Comparison of ENCODE assay signal across 28 mouse cellular contexts in the genomic region with DNA sequence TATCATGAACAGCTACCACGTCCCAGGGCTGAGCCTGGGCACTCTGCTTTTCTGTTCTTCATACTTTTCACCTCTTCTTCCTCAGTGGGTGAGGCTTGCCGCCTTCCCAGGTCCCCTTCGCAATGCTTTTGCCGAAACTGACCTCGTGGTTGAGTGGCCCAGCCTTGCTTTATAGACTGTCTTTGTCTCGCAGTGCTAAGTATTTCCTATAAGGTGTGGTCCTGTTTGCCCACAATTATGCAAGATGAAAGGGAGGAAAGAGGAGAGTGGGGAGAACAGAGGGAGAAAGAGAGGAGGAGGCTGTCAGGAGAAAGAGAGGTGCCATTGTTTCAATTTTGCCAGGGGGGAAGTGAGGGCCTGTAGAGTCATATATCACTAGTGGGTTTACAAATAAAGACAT.
DNase-seq lines count a peak whose midpoint lies in the region; ATAC-seq and TF ChIP-seq lines count a peak whose summit lies in the region.
"Had no signal": no experiment of that assay in that cellular context is flagged by ENCODE, and none has a peak within 500 bp of the region (broad histone marks: within the 10 kb centered on the region; RNA-seq: fewer than 3 reads in every experiment).

No protein-coding gene starts in this region.

- H3K4me2 ChIP-seq in intestine, embryonic 14.5 days (ENCODE audit: low read length) = no peak overlapping the region
- H3K4me2 ChIP-seq in intestine, postnatal 0 days (replicated peaks; ENCODE audit: low read depth) = no peak overlapping the region
- no peak overlapping the region for H3K4me2 ChIP-seq in lung, embryonic 16.5 days (ENCODE audit: low read depth, low read length)
- no peak overlapping the region for H3K4me2 ChIP-seq in intestine, embryonic 16.5 days (ENCODE audit: low read depth, low read length)
- H3K4me2 ChIP-seq in stomach, postnatal 0 days (replicated peaks; ENCODE audit: low read depth) = no peak overlapping the region
- H3K4me2 ChIP-seq: embryonic facial prominence, embryonic 12.5 days; embryonic facial prominence, embryonic 15.5 days; forebrain, embryonic 12.5 days; forebrain, embryonic 15.5 days; heart, embryonic 13.5 days; hindbrain, embryonic 14.5 days had no signal

- no peaks in the 10 kb centered on the region for H3K9me3 ChIP-seq in intestine, embryonic 14.5 days (ENCODE audit: control insufficient read depth, low read length)
- no peaks in the 10 kb centered on the region for H3K9me3 ChIP-seq in intestine, postnatal 0 days (ENCODE audit: control insufficient read depth)
- H3K9me3 ChIP-seq in lung, embryonic 16.5 days (ENCODE audit: control insufficient read depth, low read length) = peaks cover 3% of the 10 kb centered on the region; the same call in 1 of the 2 replicates
- H3K9me3 ChIP-seq in intestine, embryonic 16.5 days (ENCODE audit: control insufficient read depth, low read length) = no peaks in the 10 kb centered on the region
- H3K9me3 ChIP-seq in stomach, postnatal 0 days (ENCODE audit: control insufficient read depth, low read length) = no peaks in the 10 kb centered on the region
- H3K9me3 ChIP-seq: embryonic facial prominence, embryonic 12.5 days; embryonic facial prominence, embryonic 15.5 days; forebrain, embryonic 12.5 days; forebrain, embryonic 15.5 days; heart, embryonic 10.5 days had no signal

- H3K36me3 ChIP-seq in intestine, embryonic 14.5 days (ENCODE audit: control insufficient read depth, insufficient read depth, low read length) = no peaks in the 10 kb centered on the region
- no peaks in the 10 kb centered on the region for H3K36me3 ChIP-seq in intestine, postnatal 0 days (ENCODE audit: control insufficient read depth, insufficient read depth)
- H3K36me3 ChIP-seq in lung, embryonic 16.5 days (ENCODE audit: control insufficient read depth, insufficient read depth, low read length) = no peaks in the 10 kb centered on the region
- H3K36me3 ChIP-seq in intestine, embryonic 16.5 days (ENCODE audit: control insufficient read depth, insufficient read depth, low read length) = no peaks in the 10 kb centered on the region
- no peaks in the 10 kb centered on the region for H3K36me3 ChIP-seq in stomach, postnatal 0 days (ENCODE audit: control insufficient read depth, insufficient read depth, low read length)
- H3K36me3 ChIP-seq: embryonic facial prominence, embryonic 12.5 days; embryonic facial prominence, embryonic 15.5 days; forebrain, embryonic 12.5 days; forebrain, embryonic 15.5 days; heart, embryonic 10.5 days; heart, embryonic 13.5 days had no signal

- H3K27ac ChIP-seq in intestine, embryonic 14.5 days (ENCODE audit: low read depth) = no peak overlapping the region
- no peak overlapping the region for H3K27ac ChIP-seq in intestine, postnatal 0 days (ENCODE audit: low read depth, low read length)
- H3K27ac ChIP-seq in lung, embryonic 16.5 days (ENCODE audit: low read length) = peak overlapping the region; percentile 54
- H3K27ac ChIP-seq in intestine, embryonic 16.5 days (ENCODE audit: low read length) = no peak overlapping the region
- H3K27ac ChIP-seq in stomach, postnatal 0 days (replicated peaks) = no peak overlapping the region; the same call in 1 of the 2 replicates
- H3K27ac ChIP-seq: embryonic facial prominence, embryonic 12.5 days; forebrain, embryonic 12.5 days; forebrain, embryonic 15.5 days; heart, adult 2 months; heart, embryonic 10.5 days; heart, embryonic 13.5 days; hindbrain, embryonic 14.5 days; hindbrain, postnatal 0 days had no signal

- H3K9ac ChIP-seq in intestine, embryonic 14.5 days (ENCODE audit: low read length) = no peak overlapping the region
- no peak overlapping the region for H3K9ac ChIP-seq in intestine, postnatal 0 days (ENCODE audit: low read depth, low read length)
- no peak overlapping the region for H3K9ac ChIP-seq in lung, embryonic 16.5 days (ENCODE audit: low read length)
- H3K9ac ChIP-seq in intestine, embryonic 16.5 days (ENCODE audit: low read depth, low read length) = no peak overlapping the region
- H3K9ac ChIP-seq in stomach, postnatal 0 days (ENCODE audit: low read length) = no peak overlapping the region
- H3K9ac ChIP-seq: embryonic facial prominence, embryonic 12.5 days; embryonic facial prominence, embryonic 15.5 days; forebrain, embryonic 12.5 days; forebrain, embryonic 15.5 days; heart, embryonic 13.5 days; hindbrain, embryonic 14.5 days had no signal

- 62% methylated on average over 6 of the region's 6 CpGs for WGBS in intestine, embryonic 14.5 days
- 26% methylated on average over 6 of the region's 6 CpGs for WGBS in intestine, postnatal 0 days
- WGBS in lung, embryonic 16.5 days = 32% methylated on average over 6 of the region's 6 CpGs
- 58% methylated on average over 6 of the region's 6 CpGs for WGBS in intestine, embryonic 16.5 days
- 47% methylated on average over 6 of the region's 6 CpGs for WGBS in stomach, postnatal 0 days

- peak; percentile 54 for DNase-seq in intestine, embryonic 14.5 days (ENCODE audit: low spot score)
- no peak for DNase-seq in lung, postnatal 10 days
- peak; percentile 27 for DNase-seq in stomach, postnatal 0 days (ENCODE audit: low spot score)
- DNase-seq in cerebellum, adult 9-10 months = no peak
- DNase-seq: adrenal gland, adult 2 months; adrenal gland, postnatal 14 days; cerebellum, adult 11 months; cerebellum, adult 2 months; cerebellum, postnatal 14 days; gastrocnemius, postnatal 10 days; gastrocnemius, postnatal 36 days; heart, adult 2 months; heart, postnatal 14 days; heart, postnatal 4 days had no signal

- ATAC-seq in intestine, embryonic 14.5 days (replicated peaks; ENCODE audit: low FRiP score, low TSS enrichment, low read depth) = no peak
- no peak for ATAC-seq in intestine, postnatal 0 days
- peak; percentile 74 for ATAC-seq in lung, embryonic 16.5 days (ENCODE audit: low read depth)
- ATAC-seq in intestine, embryonic 16.5 days = peak; percentile 43; the same call in 1 of the 2 replicates
- ATAC-seq in stomach, postnatal 0 days (ENCODE audit: low FRiP score, low TSS enrichment) = peak; percentile 66
- no peak for ATAC-seq in monocyte, adult 5-6 weeks (replicated peaks; ENCODE audit: insufficient number of reproducible peaks, low FRiP score, low TSS enrichment, poor library complexity, severe bottlenecking)
- ATAC-seq: CD4-positive, CD25-positive, alpha-beta regulatory T cell, adult 4 months; forebrain, embryonic 15.5 days; hindbrain, postnatal 0 days had no signal

- H3K4me1 ChIP-seq in intestine, embryonic 14.5 days (replicated peaks; ENCODE audit: control insufficient read depth, insufficient read depth, low read length) = no peaks in the 10 kb centered on the region
- H3K4me1 ChIP-seq in intestine, postnatal 0 days (replicated peaks; ENCODE audit: control insufficient read depth, insufficient read depth, low read length) = 0 out of 2 replicates have a peak, but pooled peaks cover 3% of the 10 kb centered on the region
- peaks cover 7% of the 10 kb centered on the region for H3K4me1 ChIP-seq in lung, embryonic 16.5 days (replicated peaks; ENCODE audit: control insufficient read depth, insufficient read depth, low read length)
- peaks cover 20% of the 10 kb centered on the region for H3K4me1 ChIP-seq in intestine, embryonic 16.5 days (ENCODE audit: control insufficient read depth, insufficient read depth, low read length)
- no peaks in the 10 kb centered on the region for H3K4me1 ChIP-seq in stomach, postnatal 0 days (replicated peaks; ENCODE audit: control insufficient read depth, insufficient read depth)
- H3K4me1 ChIP-seq: embryonic facial prominence, embryonic 12.5 days; forebrain, embryonic 15.5 days; heart, embryonic 10.5 days; heart, embryonic 13.5 days had no signal

- H3K27me3 ChIP-seq in intestine, embryonic 14.5 days (replicated peaks; ENCODE audit: control insufficient read depth, insufficient read depth, low read length) = no peaks in the 10 kb centered on the region
- no peaks in the 10 kb centered on the region for H3K27me3 ChIP-seq in intestine, postnatal 0 days (replicated peaks; ENCODE audit: control insufficient read depth, insufficient read depth, low read length)
- H3K27me3 ChIP-seq in lung, embryonic 16.5 days (ENCODE audit: control insufficient read depth, insufficient read depth, low read depth, low read length) = no peaks in the 10 kb centered on the region
- H3K27me3 ChIP-seq in intestine, embryonic 16.5 days (replicated peaks; ENCODE audit: control insufficient read depth, insufficient read depth, low read length) = no peaks in the 10 kb centered on the region
- no peaks in the 10 kb centered on the region for H3K27me3 ChIP-seq in stomach, postnatal 0 days (ENCODE audit: control insufficient read depth, insufficient read depth, low read length)
- H3K27me3 ChIP-seq: embryonic facial prominence, embryonic 12.5 days; embryonic facial prominence, embryonic 15.5 days; forebrain, embryonic 15.5 days had no signal

- TF ChIP-seq CTCF in intestine, postnatal 0 days (IDR thresholded peaks at IDR 0.05; ENCODE audit: low read depth) = no peak
- TF ChIP-seq CTCF in stomach, postnatal 0 days (IDR thresholded peaks at IDR 0.05; ENCODE audit: low read depth) = no peak

- no peak overlapping the region for H3K4me3 ChIP-seq in intestine, embryonic 14.5 days (ENCODE audit: low read depth, low read length)
- no peak overlapping the region for H3K4me3 ChIP-seq in intestine, postnatal 0 days (ENCODE audit: low read depth, low read length)
- no peak overlapping the region for H3K4me3 ChIP-seq in lung, embryonic 16.5 days (ENCODE audit: low read length)
- no peak overlapping the region for H3K4me3 ChIP-seq in intestine, embryonic 16.5 days (ENCODE audit: low read length)
- H3K4me3 ChIP-seq in stomach, postnatal 0 days (ENCODE audit: low read depth, low read length) = no peak overlapping the region
- H3K4me3 ChIP-seq: embryonic facial prominence, embryonic 12.5 days; embryonic facial prominence, embryonic 15.5 days; erythroblast, embryonic 14.5 days; forebrain, embryonic 12.5 days; forebrain, embryonic 15.5 days; heart, adult 2 months; heart, embryonic 10.5 days; heart, embryonic 13.5 days had no signal

- no peak for TF ChIP-seq EP300 in stomach, postnatal 0 days (optimal IDR thresholded peaks at IDR 0.05)

Comparison
In these comparisons a context has a peak if more than half of its experiments do, and no peak if none do; other contexts are left out.
1. ATAC-seq: peak in lung, embryonic 16.5 days (single experiment), intestine, embryonic 16.5 days (single experiment) and stomach, postnatal 0 days (single experiment); none in intestine, embryonic 14.5 days (single experiment), intestine, postnatal 0 days (single experiment) and monocyte, adult 5-6 weeks (single experiment).
2. DNase-seq: peak in intestine, embryonic 14.5 days (single experiment) and stomach, postnatal 0 days (single experiment); none in lung, postnatal 10 days (single experiment) and cerebellum, adult 9-10 months (single experiment).